Mouse (Mus musculus): ENCODE results near the gene Lbh. TPM values are rescaled to one million over a fixed set of nuclear protein-coding genes. Genes with fewer than 3 reads are reported as not detected.

The Lbh gene
- polyA plus RNA-seq, 1 experiment: 50.2 TPM

GRCm38 (mm10) chr17:72923283-72923682 is 5.2 kb downstream of the Lbh start:
- TF ChIP-seq POLR2A (IDR thresholded peaks at IDR 0.05; ENCODE audit: borderline replicate concordance, insufficient read depth, low read length): no peak
- TF ChIP-seq CTCF (IDR thresholded peaks at IDR 0.05; ENCODE audit: borderline replicate concordance, insufficient read depth, low read depth, low read length): no peak
- H3K27me3 ChIP-seq (ENCODE audit: control insufficient read depth, insufficient read depth, low read length): no peaks in the 10 kb centered on the region
- no peak overlapping the region for H3K27ac ChIP-seq (ENCODE audit: insufficient read depth, low read length)
- DNase-seq: peak in 1 of 2 experiments; percentile 3
- WGBS: 86% methylated on average over 4 of the region's 4 CpGs
- no peak overlapping the region for H3K4me3 ChIP-seq (replicated peaks; ENCODE audit: insufficient read depth, low read depth, low read length)
- H3K4me1 ChIP-seq (ENCODE audit: control insufficient read depth, insufficient read depth, low read length): peaks cover 7% of the 10 kb centered on the region

- no peak overlapping the region for H3K27ac ChIP-seq (ENCODE audit: insufficient read depth, low read length)
- WGBS: 43% methylated on average over 8 of the region's 8 CpGs
Observed at GRCm38 (mm10) chr17:72924295-72924694, 6.2 kb downstream of the Lbh start.

GRCm38 (mm10) chr17:72925111-72925510 is 7.0 kb downstream of the Lbh start:
- Histone ChIP-seq H3K27me3 (ENCODE audit: control insufficient read depth, insufficient read depth, low read length) (no peaks in the 10 kb centered on the region), H3K27ac (ENCODE audit: insufficient read depth, low read length) (peak overlapping the region; percentile 31; the same call in 1 of the 2 replicates), H3K4me1 (ENCODE audit: control insufficient read depth, insufficient read depth, low read length) (peaks cover 7% of the 10 kb centered on the region), H3K4me3 (replicated peaks; ENCODE audit: insufficient read depth, low read depth, low read length) (no peak overlapping the region)
- 83% methylated on average over 6 of the region's 6 CpGs for WGBS
- peak in 1 of 2 experiments; percentile 2 for DNase-seq
- TF ChIP-seq POLR2A (IDR thresholded peaks at IDR 0.05; ENCODE audit: borderline replicate concordance, insufficient read depth, low read length) (no peak), CTCF (IDR thresholded peaks at IDR 0.05; ENCODE audit: borderline replicate concordance, insufficient read depth, low read depth, low read length) (no peak)

More at GRCm38 (mm10) chr17:72924295-72924694, 6.2 kb downstream of the Lbh start:
- no peak for DNase-seq
- Histone ChIP-seq H3K4me1 (ENCODE audit: control insufficient read depth, insufficient read depth, low read length) (peaks cover 7% of the 10 kb centered on the region), H3K27me3 (ENCODE audit: control insufficient read depth, insufficient read depth, low read length) (no peaks in the 10 kb centered on the region), H3K4me3 (replicated peaks; ENCODE audit: insufficient read depth, low read depth, low read length) (no peak overlapping the region)
- TF ChIP-seq CTCF (IDR thresholded peaks at IDR 0.05; ENCODE audit: borderline replicate concordance, insufficient read depth, low read depth, low read length) (no peak), POLR2A (IDR thresholded peaks at IDR 0.05; ENCODE audit: borderline replicate concordance, insufficient read depth, low read length) (no peak)

GRCm38 (mm10) chr17:72925804-72926617 is 7.9 kb downstream of the Lbh start:
- DNase-seq: peak; percentile 23 to 48
- 29% methylated on average over 12 of the region's 12 CpGs for WGBS
- Histone ChIP-seq H3K4me3 (replicated peaks; ENCODE audit: insufficient read depth, low read depth, low read length) (no peak overlapping the region), H3K4me1 (ENCODE audit: control insufficient read depth, insufficient read depth, low read length) (peaks cover 7% of the 10 kb centered on the region), H3K27ac (ENCODE audit: insufficient read depth, low read length) (peak overlapping the region; percentile 31; the same call in 1 of the 2 replicates), H3K27me3 (ENCODE audit: control insufficient read depth, insufficient read depth, low read length) (no peaks in the 10 kb centered on the region)
- TF ChIP-seq CTCF (IDR thresholded peaks at IDR 0.05; ENCODE audit: borderline replicate concordance, insufficient read depth, low read depth, low read length) (no peak), POLR2A (IDR thresholded peaks at IDR 0.05; ENCODE audit: borderline replicate concordance, insufficient read depth, low read length) (no peak)

- DNase-seq: peak in 1 of 2 experiments; percentile 2
- no peak overlapping the region for H3K27ac ChIP-seq (ENCODE audit: insufficient read depth, low read length)
- peaks cover 7% of the 10 kb centered on the region for H3K4me1 ChIP-seq (ENCODE audit: control insufficient read depth, insufficient read depth, low read length)
- no peak overlapping the region for H3K4me3 ChIP-seq (replicated peaks; ENCODE audit: insufficient read depth, low read depth, low read length)
- 92% methylated on average over 8 of the region's 8 CpGs for WGBS
- no peaks in the 10 kb centered on the region for H3K27me3 ChIP-seq (ENCODE audit: control insufficient read depth, insufficient read depth, low read length)
- TF ChIP-seq POLR2A (IDR thresholded peaks at IDR 0.05; ENCODE audit: borderline replicate concordance, insufficient read depth, low read length) (no peak), CTCF (IDR thresholded peaks at IDR 0.05; ENCODE audit: borderline replicate concordance, insufficient read depth, low read depth, low read length) (no peak)
Observed at GRCm38 (mm10) chr17:72926994-72927393, 8.9 kb downstream of the Lbh start.

GRCm38 (mm10) chr17:72933116-72933515 is 15.0 kb downstream of the Lbh start:
- TF ChIP-seq POLR2A (IDR thresholded peaks at IDR 0.05; ENCODE audit: borderline replicate concordance, insufficient read depth, low read length) (no peak), CTCF (IDR thresholded peaks at IDR 0.05; ENCODE audit: borderline replicate concordance, insufficient read depth, low read depth, low read length) (no peak)
- H3K4me3 ChIP-seq (replicated peaks; ENCODE audit: insufficient read depth, low read depth, low read length): no peak overlapping the region
- 93% methylated on average over 4 of the region's 4 CpGs for WGBS
- no peaks in the 10 kb centered on the region for H3K27me3 ChIP-seq (ENCODE audit: control insufficient read depth, insufficient read depth, low read length)
- no peak for DNase-seq
- H3K4me1 ChIP-seq (ENCODE audit: control insufficient read depth, insufficient read depth, low read length): no peaks in the 10 kb centered on the region
- H3K27ac ChIP-seq (ENCODE audit: insufficient read depth, low read length): no peak overlapping the region

GRCm38 (mm10) chr17:72934146-72934545 is 16.0 kb downstream of the Lbh start:
- DNase-seq: no peak
- TF ChIP-seq POLR2A (IDR thresholded peaks at IDR 0.05; ENCODE audit: borderline replicate concordance, insufficient read depth, low read length) (no peak), CTCF (IDR thresholded peaks at IDR 0.05; ENCODE audit: borderline replicate concordance, insufficient read depth, low read depth, low read length) (no peak)
- 75% methylated on average over 2 of the region's 2 CpGs for WGBS
- no peaks in the 10 kb centered on the region for H3K27me3 ChIP-seq (ENCODE audit: control insufficient read depth, insufficient read depth, low read length)
- no peak overlapping the region for H3K4me3 ChIP-seq (replicated peaks; ENCODE audit: insufficient read depth, low read depth, low read length)
- H3K27ac ChIP-seq (ENCODE audit: insufficient read depth, low read length): no peak overlapping the region
- no peaks in the 10 kb centered on the region; the same call in 1 of the 2 replicates for H3K4me1 ChIP-seq (ENCODE audit: control insufficient read depth, insufficient read depth, low read length)

GRCm38 (mm10) chr17:72934653-72935052 is 16.5 kb downstream of the Lbh start:
- 60% methylated on average over 3 of the region's 3 CpGs for WGBS
- H3K27ac ChIP-seq (ENCODE audit: insufficient read depth, low read length): no peak overlapping the region
- no peaks in the 10 kb centered on the region for H3K27me3 ChIP-seq (ENCODE audit: control insufficient read depth, insufficient read depth, low read length)
- TF ChIP-seq POLR2A (IDR thresholded peaks at IDR 0.05; ENCODE audit: borderline replicate concordance, insufficient read depth, low read length): no peak
- H3K4me1 ChIP-seq (ENCODE audit: control insufficient read depth, insufficient read depth, low read length): no peaks in the 10 kb centered on the region; the same call in 1 of the 2 replicates
- H3K4me3 ChIP-seq (replicated peaks; ENCODE audit: insufficient read depth, low read depth, low read length): no peak overlapping the region
- no peak for DNase-seq

Data from cerebellum, adult 2 months (tissue).